Mouse (Mus musculus): ENCODE measurements around the gene Gm45521. TPM values are rescaled to one million over a fixed set of nuclear protein-coding genes. Genes with fewer than 3 reads are reported as not detected.

Gm45521 gene
- polyA plus RNA-seq, 1 experiment from 2014 or later = not detected

DNA sequence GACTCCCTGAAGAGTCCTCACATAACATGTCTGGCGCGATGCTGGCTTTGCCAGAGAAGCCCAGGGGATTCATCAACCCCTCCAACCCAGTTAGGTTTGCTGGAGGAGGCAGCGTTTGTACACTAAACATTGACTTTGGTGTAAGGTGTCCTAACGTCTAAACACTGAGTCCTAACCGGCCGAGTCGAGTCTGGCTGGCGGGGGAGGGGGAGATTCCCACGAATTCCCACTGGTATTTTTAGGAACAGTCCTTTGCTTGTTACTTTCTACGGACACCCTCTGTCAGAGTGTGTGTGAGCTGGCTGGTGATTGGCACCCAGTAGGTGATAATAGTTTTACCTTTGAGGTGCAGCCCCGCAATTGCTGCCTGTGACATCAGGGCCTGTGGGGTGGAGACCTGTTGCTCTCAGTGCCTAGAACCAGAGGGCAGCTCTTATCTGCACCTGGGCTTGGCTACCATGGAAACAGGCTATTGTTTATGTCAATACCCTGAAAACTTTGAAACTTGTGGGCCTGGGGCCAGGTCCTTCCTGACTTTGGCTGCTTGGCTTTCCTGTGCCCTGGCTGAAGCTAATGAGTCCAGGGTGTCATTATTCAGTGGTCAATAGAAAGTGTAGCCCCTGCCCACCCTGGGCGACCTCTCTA, 4.4 kb upstream of the Gm45521 start:
- DNase-seq (ENCODE audit: low read depth, low spot score) (no peak), ATAC-seq (peak; percentile 10)
- POLR2A ChIA-PET = no interaction called here
- TF ChIP-seq CTCF (IDR thresholded peaks at IDR 0.05) = no peak
- H3K27me3 ChIP-seq = no peaks in the 10 kb centered on the region
- in situ Hi-C loops (cut with MboI; ENCODE audit: low pct_unique_long_range_greater_than_20kb) = no loop called here
- CTCF ChIA-PET = interaction anchor here (1.0 kb wide), 1 partner anchor 24 kb away, joined by 3 read pairs; no protein-coding TSS in a partner anchor

DNA sequence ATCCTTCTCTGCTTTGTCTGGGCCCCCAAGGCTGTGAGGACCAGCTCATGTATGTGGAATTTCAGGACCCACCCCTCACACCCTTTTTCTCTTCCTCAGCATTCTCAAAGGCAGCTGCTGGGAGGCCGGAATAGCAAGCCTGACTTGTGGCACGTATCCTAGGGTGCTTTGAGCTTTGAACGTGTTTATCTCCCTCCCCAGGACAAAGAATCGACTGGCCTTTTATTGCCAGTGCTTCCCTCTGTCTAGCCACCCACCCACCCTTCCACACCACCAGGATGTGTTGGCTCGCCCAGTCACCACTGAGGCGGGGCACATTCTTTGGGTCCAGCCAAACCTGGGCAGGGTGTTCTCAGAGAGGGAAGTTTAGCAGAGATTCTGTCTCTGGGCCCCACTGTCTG, 3.0 kb upstream of the Gm45521 start:
- DNase-seq (ENCODE audit: low read depth, low spot score) (no peak), ATAC-seq (no peak)
- POLR2A ChIA-PET = interaction anchor here (1.2 kb wide), 1 partner anchor 10 kb away, joined by 3 read pairs; no protein-coding TSS in a partner anchor
- in situ Hi-C loops (cut with MboI; ENCODE audit: low pct_unique_long_range_greater_than_20kb) = no loop called here
- TF ChIP-seq CTCF (IDR thresholded peaks at IDR 0.05) = no peak
- CTCF ChIA-PET = interaction anchor here (0.9 to 1.3 kb wide), 2 partner anchors 10 to 43 kb away, joined by 5 read pairs; no protein-coding TSS in a partner anchor
- H3K27me3 ChIP-seq = no peaks in the 10 kb centered on the region

DNA sequence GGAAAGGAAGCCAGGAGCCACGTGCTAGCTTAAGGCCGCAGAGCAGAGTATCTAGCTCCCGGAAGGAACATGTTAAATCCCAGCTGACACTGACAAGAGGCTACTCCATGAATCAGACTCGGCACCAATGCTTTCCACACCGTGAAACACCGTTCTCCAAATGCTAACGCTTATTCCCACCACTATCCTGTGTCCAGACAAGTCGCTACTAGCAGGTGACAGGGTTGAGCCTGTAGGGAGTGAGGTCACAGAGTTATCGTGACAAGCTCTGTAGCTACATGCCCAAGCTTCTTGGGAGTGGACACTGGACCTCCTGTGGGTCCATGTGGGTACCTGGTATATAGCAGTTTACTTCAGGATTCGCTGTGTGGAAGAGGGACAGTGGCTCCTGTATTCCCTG, 661 bp upstream of the Gm45521 start:
- ChIA-PET CTCF (interaction anchor here (0.9 kb wide), 1 partner anchor 41 kb away, joined by 3 read pairs; no protein-coding TSS in a partner anchor), POLR2A (no interaction called here)
- H3K27me3 ChIP-seq = no peaks in the 10 kb centered on the region
- DNase-seq (ENCODE audit: low read depth, low spot score) (no peak), ATAC-seq (no peak)
- no peak for TF ChIP-seq CTCF (IDR thresholded peaks at IDR 0.05)
- in situ Hi-C loops (cut with MboI; ENCODE audit: low pct_unique_long_range_greater_than_20kb) = no loop called here

DNA sequence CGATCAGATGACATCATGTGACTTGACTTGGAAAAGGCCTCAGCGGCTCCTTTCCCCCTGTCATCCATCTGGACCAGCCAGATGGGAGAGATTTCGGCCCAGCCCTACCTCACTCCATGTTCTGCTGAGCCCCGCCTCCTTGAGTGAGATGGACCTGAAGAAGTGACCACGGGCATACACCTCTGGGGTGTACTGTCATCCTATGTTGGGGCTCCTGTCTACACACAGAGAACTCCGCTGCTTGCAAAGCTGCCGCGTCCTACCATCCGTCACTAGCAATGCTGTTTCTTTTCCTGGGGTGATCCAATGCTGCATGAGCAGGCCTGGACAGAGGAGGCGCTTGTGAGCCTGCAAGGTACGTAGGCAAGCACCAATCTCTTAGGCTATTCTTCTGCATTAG, 3.5 kb downstream of the Gm45521 start:
- ATAC-seq = no peak
- POLR2A ChIA-PET = no interaction called here
- CTCF ChIA-PET = no interaction called here
- in situ Hi-C loops (cut with MboI; ENCODE audit: low pct_unique_long_range_greater_than_20kb) = loop anchor here (5.0 to 10.0 kb wide), 4 partner anchors 42 to 204 kb away; partner anchors contain the start of genes Abhd6 and Flnb
- no peaks in the 10 kb centered on the region for H3K27me3 ChIP-seq
- no peak for DNase-seq (ENCODE audit: low read depth, low spot score)
- no peak for TF ChIP-seq CTCF (IDR thresholded peaks at IDR 0.05)

DNA sequence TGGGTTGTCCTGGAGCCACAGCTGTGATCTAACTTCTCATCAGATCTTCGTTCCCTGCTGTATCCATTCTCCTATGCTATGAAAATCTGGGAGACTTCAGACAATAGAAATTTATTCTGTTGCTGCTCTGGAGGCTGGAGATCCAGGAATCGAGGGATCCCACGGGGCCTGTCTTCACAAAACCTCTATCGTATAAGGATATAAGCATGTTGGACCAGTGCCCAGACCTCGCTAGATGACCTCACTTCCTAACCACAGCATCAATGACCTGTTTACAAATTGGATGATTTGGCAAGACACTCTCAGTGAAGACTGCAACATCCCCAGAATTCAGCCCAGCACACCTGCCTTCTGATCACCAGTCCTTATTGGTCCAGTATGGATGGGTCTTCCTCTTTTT, 4.6 kb downstream of the Gm45521 start:
- in situ Hi-C loops (cut with MboI; ENCODE audit: low pct_unique_long_range_greater_than_20kb) = loop anchor here (5.0 to 10.0 kb wide), 4 partner anchors 41 to 203 kb away; partner anchors contain the start of genes Abhd6 and Flnb
- ATAC-seq (peak; percentile 12), DNase-seq (ENCODE audit: low read depth, low spot score) (no peak)
- no peaks in the 10 kb centered on the region for H3K27me3 ChIP-seq
- TF ChIP-seq CTCF (IDR thresholded peaks at IDR 0.05) = no peak
- ChIA-PET CTCF (interaction anchor here (5.7 kb wide), 1 partner anchor 32 kb away, joined by 105 read pairs; the partner anchor contains the start of gene Dnase1l3), POLR2A (no interaction called here)

DNA sequence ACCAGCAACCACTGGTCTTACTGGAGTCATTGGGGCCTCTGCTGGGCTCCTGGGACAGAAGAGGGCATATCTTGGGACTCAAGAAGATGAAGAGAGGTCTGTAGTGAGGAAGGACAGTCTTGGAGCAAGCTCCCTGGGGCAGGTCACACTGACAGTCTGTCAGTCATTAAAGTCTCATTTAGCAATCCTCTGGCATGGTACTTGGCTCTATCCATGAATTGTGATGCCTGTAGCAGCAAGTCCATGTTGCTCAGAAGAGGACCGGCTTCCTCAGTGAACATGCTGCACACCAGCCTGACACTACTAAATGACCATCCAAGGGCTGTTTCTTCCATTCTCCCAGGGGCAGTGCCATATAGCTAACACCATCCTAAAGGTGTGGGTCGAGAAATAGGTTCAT, 5.5 kb downstream of the Gm45521 start:
- in situ Hi-C loops (cut with MboI; ENCODE audit: low pct_unique_long_range_greater_than_20kb) = loop anchor here (5.0 to 10.0 kb wide), 4 partner anchors 40 to 202 kb away; partner anchors contain the start of genes Abhd6 and Flnb
- ChIA-PET POLR2A (no interaction called here), CTCF (interaction anchor here (0.6 to 5.7 kb wide), 3 partner anchors 31 to 147 kb away, joined by 3 to 105 read pairs (median 3); partner anchors contain the start of gene Dnase1l3)
- ATAC-seq (no peak), DNase-seq (ENCODE audit: low read depth, low spot score) (no peak)
- no peak for TF ChIP-seq CTCF (IDR thresholded peaks at IDR 0.05)
- no peaks in the 10 kb centered on the region for H3K27me3 ChIP-seq

DNA sequence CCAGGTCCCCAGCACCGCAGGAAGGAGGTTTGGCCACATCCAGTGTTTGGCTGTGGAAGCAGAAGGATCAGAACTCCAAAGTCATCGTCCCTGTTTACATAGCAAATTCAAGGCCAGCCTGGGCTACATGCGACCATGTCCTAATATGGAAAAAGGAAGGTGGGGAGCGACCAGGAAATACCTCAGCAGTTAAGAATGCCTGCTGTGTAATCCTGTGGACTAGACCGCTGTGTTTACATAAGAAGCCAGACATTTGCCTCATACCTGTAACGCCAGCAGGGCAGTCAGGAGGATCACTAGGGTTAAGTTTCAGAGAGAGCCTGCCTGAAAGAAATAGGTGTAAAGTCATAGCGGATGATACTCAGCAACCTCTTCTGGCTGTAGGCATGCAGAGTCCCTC, 6.1 kb downstream of the Gm45521 start:
- POLR2A ChIA-PET = no interaction called here

DNA sequence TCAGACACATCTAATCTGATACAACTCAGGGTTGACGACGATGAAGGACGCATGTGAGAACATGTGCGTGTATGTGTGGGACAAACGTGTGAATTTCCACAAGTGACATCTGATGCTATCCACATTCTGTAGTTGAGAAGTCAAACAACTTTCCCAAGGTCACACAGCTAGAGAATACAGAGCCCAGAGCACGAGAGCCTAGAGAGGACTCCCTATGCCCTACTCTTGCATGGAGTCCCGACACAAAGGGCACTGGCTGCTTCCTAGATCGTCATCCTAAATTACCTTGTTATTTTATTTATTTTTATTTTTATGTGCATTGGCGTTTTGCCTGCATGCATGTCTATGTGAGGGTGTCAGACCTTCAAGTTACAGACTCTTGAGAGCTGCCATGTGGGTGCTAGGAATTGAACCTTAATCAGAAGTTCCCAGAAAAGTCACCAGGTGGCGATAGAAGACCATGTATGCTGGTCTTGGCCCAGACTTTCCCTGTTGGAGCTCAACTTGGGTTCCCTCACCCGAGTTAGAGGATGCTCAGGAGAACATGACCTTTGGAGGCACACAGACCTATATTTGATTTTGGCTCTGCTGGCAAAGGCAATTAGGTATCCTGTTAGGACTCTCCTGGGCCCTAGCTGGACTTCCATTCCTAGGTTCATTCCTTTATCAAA, 7.3 kb downstream of the Gm45521 start:
- peak; percentile 87 for TF ChIP-seq CTCF (IDR thresholded peaks at IDR 0.05)
- POLR2A ChIA-PET = no interaction called here
- ATAC-seq = peak; percentile 69

More for the DNA sequence above, 6.1 kb downstream of the Gm45521 start:
- CTCF ChIA-PET = interaction anchor here (1.4 to 5.7 kb wide), 4 partner anchors 9 to 147 kb away, joined by 3 to 105 read pairs (median 4); partner anchors contain the start of gene Dnase1l3
- no peak for ATAC-seq
- H3K27me3 ChIP-seq = no peaks in the 10 kb centered on the region
- in situ Hi-C loops (cut with MboI; ENCODE audit: low pct_unique_long_range_greater_than_20kb) = loop anchor here (5.0 to 10.0 kb wide), 4 partner anchors 39 to 202 kb away; partner anchors contain the start of genes Abhd6 and Flnb
- TF ChIP-seq CTCF (IDR thresholded peaks at IDR 0.05) = no peak
- no peak for DNase-seq (ENCODE audit: low read depth, low spot score)

DNA sequence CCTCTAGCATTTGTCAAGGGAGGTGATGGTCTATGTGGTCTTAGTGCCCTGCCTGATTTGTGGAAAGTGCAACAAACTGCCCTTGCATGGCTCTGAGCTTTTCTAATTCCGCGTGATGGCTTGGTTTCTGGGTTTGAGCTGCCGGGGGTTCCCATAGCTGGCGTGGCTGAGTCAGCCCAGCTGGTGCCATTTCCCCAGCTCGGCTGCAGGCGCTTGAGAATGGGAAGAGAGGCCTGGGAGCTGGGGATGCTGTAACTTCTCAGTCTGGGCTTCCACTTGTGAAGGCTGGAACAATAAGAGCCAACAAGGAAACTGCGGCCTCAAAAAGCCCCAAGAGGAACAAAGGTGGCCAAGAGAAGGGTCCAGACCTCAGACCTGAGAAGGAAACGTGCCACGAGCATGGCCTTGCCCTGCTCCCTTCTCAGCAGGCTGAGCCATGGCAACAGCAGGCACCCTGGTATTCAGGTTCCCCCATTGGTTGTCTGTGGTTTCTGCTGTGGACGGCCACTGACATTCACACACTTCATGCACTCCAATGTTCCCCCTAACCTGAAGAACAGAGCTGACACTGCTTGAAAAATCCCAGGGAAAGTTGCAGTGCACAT, 14.9 kb downstream of the Gm45521 start:
- CTCF ChIA-PET = interaction anchor here (0.9 kb wide), 1 partner anchor 15 kb away, joined by 3 read pairs; no protein-coding TSS in a partner anchor

More for the DNA sequence above, 7.3 kb downstream of the Gm45521 start:
- CTCF ChIA-PET = interaction anchor here (0.8 to 5.7 kb wide), 13 partner anchors 10 to 245 kb away, joined by 3 to 105 read pairs (median 4); partner anchors contain the start of genes Abhd6 and Dnase1l3
- no peaks in the 10 kb centered on the region for H3K27me3 ChIP-seq
- DNase-seq (ENCODE audit: low read depth, low spot score) = no peak
- in situ Hi-C loops (cut with MboI; ENCODE audit: low pct_unique_long_range_greater_than_20kb) = loop anchor here (5.0 to 10.0 kb wide), 4 partner anchors 38 to 200 kb away; partner anchors contain the start of genes Abhd6 and Flnb

DNA sequence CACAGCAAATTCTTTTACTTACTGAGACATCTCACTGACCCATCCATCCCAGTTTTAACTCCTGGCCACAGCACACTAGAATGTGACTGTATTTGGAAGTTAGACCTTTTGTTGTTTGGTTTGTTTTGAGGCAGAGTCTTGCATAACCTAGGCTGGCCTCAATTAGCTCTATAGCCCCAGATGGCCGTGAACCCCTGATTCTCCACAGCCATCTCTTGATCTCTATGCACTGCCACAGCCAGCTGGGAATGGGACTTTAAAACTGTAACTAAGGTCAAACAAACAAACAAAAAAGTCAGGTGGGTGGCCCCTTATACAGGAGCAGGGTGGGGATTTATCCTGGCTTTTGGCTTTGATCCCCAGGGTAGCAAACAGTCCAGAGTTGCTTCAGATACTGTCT, 17.6 kb downstream of the Gm45521 start:
- no peak for TF ChIP-seq CTCF (IDR thresholded peaks at IDR 0.05)
- DNase-seq (ENCODE audit: low read depth, low spot score) (no peak), ATAC-seq (no peak)
- ChIA-PET CTCF (no interaction called here), POLR2A (no interaction called here)
- no peaks in the 10 kb centered on the region for H3K27me3 ChIP-seq
- in situ Hi-C loops (cut with MboI; ENCODE audit: low pct_unique_long_range_greater_than_20kb) = no loop called here

More for the DNA sequence above, 14.9 kb downstream of the Gm45521 start:
- DNase-seq (ENCODE audit: low read depth, low spot score) (no peak), ATAC-seq (no peak)
- no peak for TF ChIP-seq CTCF (IDR thresholded peaks at IDR 0.05)
- POLR2A ChIA-PET = interaction anchor here (0.7 kb wide), 1 partner anchor 17 kb away, joined by 3 read pairs; no protein-coding TSS in a partner anchor
- H3K27me3 ChIP-seq = no peaks in the 10 kb centered on the region
- in situ Hi-C loops (cut with MboI; ENCODE audit: low pct_unique_long_range_greater_than_20kb) = no loop called here
